Mouse (Mus musculus) intestine, embryonic 14.5 days (tissue): ENCODE data around the gene Rpl22. TPM values are rescaled to one million over a fixed set of nuclear protein-coding genes. Genes with fewer than 3 reads are reported as not detected.

Experiments
- ATAC-seq: fragments of 200-750 bp; cut with Nextera tagmentation; replicated peaks from 2 replicates; pipeline ENCODE4 v1.8.0; 2017; ENCODE audit warnings: low read depth, moderate number of reproducible peaks, moderate TSS enrichment, moderate library complexity; ENCODE audit not compliant: low FRiP score, low TSS enrichment
- DNase-seq: peaks from one replicate; pipeline ENCODE4 v3.0.0-alpha.2; 2018; ENCODE audit warnings: low spot score
- H3K27ac ChIP-seq: fragments of 300-500 bp; sonication (generic); 2 replicates; pipeline ENCODE4 v1.5.1; 2014; ENCODE audit warnings: low read depth, mild to moderate bottlenecking, control low read depth
- H3K27me3 ChIP-seq: fragments of 300-500 bp; sonication (generic); replicated peaks from 2 replicates; pipeline ENCODE4 v1.6.1; 2014; ENCODE audit warnings: low read length, control low read depth; ENCODE audit not compliant: control insufficient read depth, insufficient read depth
- H3K36me3 ChIP-seq: fragments of 300-500 bp; sonication (generic); 2 replicates; pipeline ENCODE4 v1.6.1; 2014; ENCODE audit warnings: low read length, control low read depth; ENCODE audit not compliant: control insufficient read depth, insufficient read depth
- H3K4me1 ChIP-seq: fragments of 300-500 bp; sonication (generic); replicated peaks from 2 replicates; pipeline ENCODE4 v1.6.1; 2014; ENCODE audit warnings: low read length, control low read depth, mixed read lengths; ENCODE audit not compliant: control insufficient read depth, insufficient read depth
- H3K4me2 ChIP-seq: fragments of 300-500 bp; sonication (generic); 2 replicates; pipeline ENCODE4 v1.6.1; 2014; ENCODE audit warnings: low read length
- H3K4me3 ChIP-seq: fragments of 300-500 bp; sonication (generic); 2 replicates; pipeline ENCODE4 v1.5.1; 2014; ENCODE audit warnings: low read depth, low read length, control low read depth, mixed read lengths
- H3K9ac ChIP-seq: fragments of 300-500 bp; sonication (generic); 2 replicates; pipeline ENCODE4 v1.6.1; 2014; ENCODE audit warnings: mild to moderate bottlenecking, low read length
- H3K9me3 ChIP-seq: fragments of 300-500 bp; sonication (generic); 2 replicates; pipeline ENCODE4 v1.6.1; 2016; ENCODE audit warnings: low read length, control low read depth; ENCODE audit not compliant: control insufficient read depth
- WGBS: fragments of 180-500 bp; shearing (Covaris S2); extraction: QIAGEN DNeasy Blood & Tissue Kit; methylation state at CpG from one replicate; pipeline ENCODE4 v1.1.7; 2014; 5-methylcytosine and 5-hydroxymethylcytosine counted together
- polyA plus RNA-seq: library from polyadenylated mRNA; unstranded; fragments of >200 nt; fragmentation: Nextera tagmentation; extraction: Ambion mirVana; gene quantifications from 2 replicates; pipeline ENCODE4 v1.2.1, GENCODE M21; 2014

The Rpl22 gene
- polyA plus RNA-seq, result 473 and 504 TPM in 2 replicates

- H3K4me1 ChIP-seq, result peaks cover 15% of the 10 kb centered on the region
- under 1% methylated on average over 70 of the region's 70 CpGs for WGBS
- H3K9me3 ChIP-seq, result no peaks in the 10 kb centered on the region
Measured at GRCm38 (mm10) chr4:152325574-152326411, at the start of gene Rpl22. TSS of gene Rpl22 (plus strand) at chr4:152325742.

GRCm38 (mm10) chr4:152276389-152277347, 48.9 kb upstream of the Rpl22 start:
- no peak for ATAC-seq
- WGBS, result 53% methylated on average over 10 of the region's 10 CpGs
- H3K4me2 ChIP-seq, result no peak overlapping the region
- H3K4me1 ChIP-seq, result peaks cover 24% of the 10 kb centered on the region
- DNase-seq, result no peak
- H3K9me3 ChIP-seq, result no peaks in the 10 kb centered on the region
- no peak overlapping the region for H3K9ac ChIP-seq
- H3K27me3 ChIP-seq, result peaks cover 22% of the 10 kb centered on the region
- 0 out of 2 replicates have a peak, but pooled peaks cover 5% of the 10 kb centered on the region for H3K36me3 ChIP-seq
- no peak overlapping the region for H3K4me3 ChIP-seq
- no peak overlapping the region for H3K27ac ChIP-seq

More at GRCm38 (mm10) chr4:152325574-152326411, at the start of gene Rpl22:
- ATAC-seq (peak; percentile 97), DNase-seq (peak; percentile 93)
- H3K36me3 ChIP-seq, result peaks cover 30% of the 10 kb centered on the region
- H3K4me3 ChIP-seq, result peak within 1 kb of the TSS; percentile 91
- H3K27me3 ChIP-seq, result no peaks in the 10 kb centered on the region
- H3K27ac ChIP-seq, result peak within 1 kb of the TSS; percentile 40; the same call in 1 of the 2 replicates
- peak within 1 kb of the TSS; percentile 94 for H3K9ac ChIP-seq
- H3K4me2 ChIP-seq, result peak within 1 kb of the TSS; percentile 91

DNA sequence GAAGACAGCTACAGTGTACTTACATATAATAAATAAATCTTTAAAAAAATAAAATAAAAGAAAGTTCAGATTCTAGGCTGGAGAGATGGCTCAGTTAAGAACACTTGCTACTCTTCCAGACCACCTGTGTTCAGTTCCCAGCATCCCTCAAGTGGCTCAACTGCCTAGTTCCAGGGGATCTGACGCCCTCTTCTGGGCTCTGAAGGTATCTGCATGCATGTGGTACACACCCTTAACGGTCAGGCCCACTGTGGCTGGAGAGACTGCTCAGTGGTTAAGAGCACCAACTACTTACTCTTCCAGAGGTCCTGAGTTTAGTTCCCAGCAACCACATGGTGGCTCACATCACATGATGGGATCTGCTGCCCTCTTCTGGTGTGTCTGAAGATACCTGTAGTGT, 47.6 kb upstream of the Rpl22 start:
- Histone ChIP-seq H3K36me3 (0 out of 2 replicates have a peak, but pooled peaks cover 5% of the 10 kb centered on the region), H3K4me1 (peaks cover 21% of the 10 kb centered on the region), H3K27ac (no peak overlapping the region), H3K4me2 (no peak overlapping the region), H3K27me3 (peaks cover 34% of the 10 kb centered on the region), H3K9me3 (no peaks in the 10 kb centered on the region), H3K4me3 (no peak overlapping the region), H3K9ac (no peak overlapping the region)
- WGBS, result 75% methylated on average over 2 of the region's 2 CpGs
- no peak for ATAC-seq
- DNase-seq, result no peak

DNA sequence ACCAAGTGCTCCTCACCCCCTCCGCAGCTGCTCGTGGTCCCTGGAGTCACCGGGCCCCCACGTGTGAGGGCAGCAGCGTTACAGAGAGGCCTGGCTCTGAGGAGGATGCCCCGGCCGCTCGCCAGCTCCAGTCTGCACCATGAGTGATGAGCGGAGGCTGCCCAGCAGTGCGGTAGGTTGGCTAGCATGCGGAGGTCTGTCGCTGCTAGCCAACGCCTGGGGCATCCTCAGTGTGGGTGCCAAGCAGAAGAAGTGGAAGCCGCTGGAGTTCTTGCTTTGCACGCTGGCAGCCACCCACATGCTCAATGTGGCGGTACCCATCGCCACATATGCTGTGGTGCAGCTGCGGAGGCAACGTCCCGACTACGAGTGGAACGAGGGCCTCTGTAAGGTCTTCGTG, 46.6 kb upstream of the Rpl22 start:
- no peak overlapping the region for H3K27ac ChIP-seq
- DNase-seq, result no peak
- no peak overlapping the region for H3K4me3 ChIP-seq
- WGBS, result 88% methylated on average over 23 of the region's 23 CpGs
- H3K4me2 ChIP-seq, result no peak overlapping the region
- ATAC-seq, result no peak
- 0 out of 2 replicates have a peak, but pooled peaks cover 5% of the 10 kb centered on the region for H3K36me3 ChIP-seq
- H3K9ac ChIP-seq, result no peak overlapping the region
- peaks cover 43% of the 10 kb centered on the region for H3K27me3 ChIP-seq
- no peaks in the 10 kb centered on the region for H3K9me3 ChIP-seq
- peaks cover 13% of the 10 kb centered on the region for H3K4me1 ChIP-seq

GRCm38 (mm10) chr4:152281601-152282000, 43.9 kb upstream of the Rpl22 start:
- Histone ChIP-seq H3K4me3 (no peak overlapping the region), H3K9ac (no peak overlapping the region), H3K27me3 (peaks cover 58% of the 10 kb centered on the region), H3K36me3 (0 out of 2 replicates have a peak, but pooled peaks cover 5% of the 10 kb centered on the region), H3K4me2 (no peak overlapping the region), H3K9me3 (no peaks in the 10 kb centered on the region), H3K27ac (no peak overlapping the region), H3K4me1 (0 out of 2 replicates have a peak, but pooled peaks cover 3% of the 10 kb centered on the region)
- 52% methylated on average over 15 of the region's 15 CpGs for WGBS
- ATAC-seq (no peak), DNase-seq (no peak)

GRCm38 (mm10) chr4:152282721-152283120, 42.8 kb upstream of the Rpl22 start:
- DNase-seq (no peak), ATAC-seq (no peak)
- H3K4me2 ChIP-seq, result peak overlapping the region; percentile 48
- WGBS, result 18% methylated on average over 34 of the region's 34 CpGs
- H3K4me1 ChIP-seq, result 0 out of 2 replicates have a peak, but pooled peaks cover 3% of the 10 kb centered on the region
- 0 out of 2 replicates have a peak, but pooled peaks cover 5% of the 10 kb centered on the region for H3K36me3 ChIP-seq
- no peaks in the 10 kb centered on the region for H3K9me3 ChIP-seq
- no peak overlapping the region for H3K9ac ChIP-seq
- H3K27ac ChIP-seq, result no peak overlapping the region
- peak overlapping the region; percentile 12 for H3K4me3 ChIP-seq
- peaks cover 69% of the 10 kb centered on the region for H3K27me3 ChIP-seq

DNA sequence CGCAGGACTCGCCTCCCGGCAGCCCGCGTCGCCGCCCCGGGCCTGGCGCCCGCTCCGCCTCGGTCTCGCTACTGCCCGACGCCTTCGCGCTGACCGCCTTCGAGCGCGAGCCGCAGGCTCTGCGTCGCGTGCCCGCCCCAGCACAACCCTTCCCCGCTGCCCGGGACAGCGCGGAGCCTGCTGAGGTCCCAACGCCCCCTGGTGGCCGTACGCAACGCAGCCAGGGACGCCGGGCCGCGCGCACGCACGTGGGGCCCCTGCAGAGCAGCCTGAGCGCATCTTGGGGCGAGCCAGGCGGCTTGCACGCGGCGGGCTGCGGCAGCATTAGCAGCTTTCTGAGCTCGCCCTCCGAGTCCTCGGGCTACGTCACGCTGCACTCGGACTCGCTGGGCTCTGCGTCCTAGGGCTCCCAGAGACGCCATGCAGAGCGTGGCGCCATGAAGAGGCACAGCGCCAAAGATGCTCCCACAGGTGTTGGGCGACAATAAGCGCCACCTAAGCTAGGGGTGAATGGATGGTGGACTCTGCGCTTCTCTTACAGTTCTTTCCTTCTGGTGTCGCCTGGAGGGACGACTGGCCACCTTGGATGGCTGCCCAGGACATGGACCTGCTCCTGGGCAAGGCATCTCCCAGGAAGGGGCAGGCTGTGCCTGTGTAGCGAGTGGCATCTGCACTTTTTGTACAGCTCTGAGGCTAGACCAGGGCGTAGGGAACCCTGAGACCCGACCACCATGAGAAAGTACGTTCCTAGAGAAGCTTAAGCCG, 42.2 kb upstream of the Rpl22 start:
- no peak overlapping the region for H3K9ac ChIP-seq
- H3K27me3 ChIP-seq, result peaks cover 75% of the 10 kb centered on the region
- H3K9me3 ChIP-seq, result no peaks in the 10 kb centered on the region
- H3K4me2 ChIP-seq, result peak overlapping the region; percentile 48
- 4% methylated on average over 70 of the region's 70 CpGs for WGBS
- peak overlapping the region; percentile 12 for H3K4me3 ChIP-seq
- 0 out of 2 replicates have a peak, but pooled peaks cover 3% of the 10 kb centered on the region for H3K4me1 ChIP-seq
- DNase-seq (peak; percentile 93), ATAC-seq (peak; percentile 70)
- H3K36me3 ChIP-seq, result 0 out of 2 replicates have a peak, but pooled peaks cover 5% of the 10 kb centered on the region
- no peak overlapping the region for H3K27ac ChIP-seq
